Mouse (Mus musculus) lung, postnatal 0 days (tissue): ENCODE data around the gene Olfr506. TPM values are rescaled to one million over a fixed set of nuclear protein-coding genes. Genes with fewer than 3 reads are reported as not detected.

Source experiments
- ATAC-seq: fragments of 200-750 bp; cut with Nextera tagmentation; 2 replicates; pipeline ENCODE4 v1.8.0; 2017; ENCODE audit warnings: moderate library complexity
- DNase-seq: peaks from one replicate; pipeline ENCODE4 v3.0.0-alpha.2; 2016; ENCODE audit warnings: low spot score
- H3K27ac ChIP-seq: fragments of 300-500 bp; sonication (generic); 2 replicates; pipeline ENCODE4 v1.5.1; 2014; ENCODE audit warnings: antibody characterized with exemption, mild to moderate bottlenecking, low read length, mixed read lengths
- H3K27me3 ChIP-seq: fragments of 300-500 bp; sonication (generic); replicated peaks from 2 replicates; pipeline ENCODE4 v1.6.1; 2014; ENCODE audit warnings: low read length, mixed read lengths; ENCODE audit not compliant: insufficient read depth
- H3K36me3 ChIP-seq: fragments of 300-500 bp; sonication (generic); 2 replicates; pipeline ENCODE4 v1.6.1; 2014; ENCODE audit warnings: low read length, mixed read lengths; ENCODE audit not compliant: insufficient read depth
- H3K4me1 ChIP-seq: fragments of 300-500 bp; sonication (generic); 2 replicates; pipeline ENCODE4 v1.6.1; 2014; ENCODE audit warnings: antibody characterized with exemption, low read depth, low read length, mixed read lengths; ENCODE audit not compliant: insufficient read depth
- H3K4me2 ChIP-seq: fragments of 300-500 bp; sonication (generic); replicated peaks from 2 replicates; pipeline ENCODE4 v1.6.1; 2014; ENCODE audit warnings: low read depth, mild to moderate bottlenecking, low read length, moderate library complexity, mixed read lengths
- H3K4me3 ChIP-seq: fragments of 300-500 bp; sonication (generic); 2 replicates; pipeline ENCODE4 v1.5.1; 2014; ENCODE audit warnings: low read depth, low read length
- H3K9ac ChIP-seq: fragments of 300-500 bp; sonication (generic); replicated peaks from 2 replicates; pipeline ENCODE4 v1.6.1; 2014; ENCODE audit warnings: low read depth, mild to moderate bottlenecking
- H3K9me3 ChIP-seq: fragments of 300-500 bp; sonication (generic); 2 replicates; pipeline ENCODE4 v1.6.1; 2016; ENCODE audit warnings: low read length, mixed read lengths
- CTCF ChIP-seq: IDR thresholded peaks from 2 replicates; pipeline ENCODE4 v1.5.1; 2016; ENCODE audit warnings: antibody characterized with exemption, mild to moderate bottlenecking
- EP300 ChIP-seq: IDR thresholded peaks from 2 replicates; pipeline ENCODE4 v1.6.1; 2016; ENCODE audit warnings: antibody characterized with exemption, mild to moderate bottlenecking, control low read depth
- WGBS: fragments of 180-500 bp; shearing (Covaris S2); extraction: QIAGEN DNeasy Blood & Tissue Kit; methylation state at CpG from one replicate; pipeline ENCODE4 v1.1.7; 2014; 5-methylcytosine and 5-hydroxymethylcytosine counted together
- polyA plus RNA-seq: library from polyadenylated mRNA; unstranded; fragments of >200 nt; fragmentation: Nextera tagmentation; extraction: Ambion mirVana; gene quantifications from 2 replicates; pipeline ENCODE4 v1.2.1, GENCODE M21; 2015

Olfr506 gene
- polyA plus RNA-seq, 1 experiment from 2014 or later = not detected

GRCm38 (mm10) chr7:108629694-108630093 lies 19.1 kb downstream of the Olfr506 start, which contains the start of gene Olfr508:
Gene Olfr508 (plus strand): TSS chr7:108629994.
- no peaks in the 10 kb centered on the region for H3K27me3 ChIP-seq
- H3K4me3 ChIP-seq = no peak within 1 kb of the TSS
- H3K4me1 ChIP-seq = no peaks in the 10 kb centered on the region
- no peak within 1 kb of the TSS for H3K4me2 ChIP-seq
- ATAC-seq (no peak), DNase-seq (no peak)
- 75% methylated on average over 3 of the region's 3 CpGs for WGBS
- no peak within 1 kb of the TSS for H3K27ac ChIP-seq
- H3K9ac ChIP-seq = no peak within 1 kb of the TSS
- H3K9me3 ChIP-seq = no peaks in the 10 kb centered on the region
- H3K36me3 ChIP-seq = no peaks in the 10 kb centered on the region
- TF ChIP-seq CTCF (no peak), EP300 (no peak)

- H3K27ac ChIP-seq = no peak within 1 kb of the TSS
- H3K4me1 ChIP-seq = no peaks in the 10 kb centered on the region
- no peak for ATAC-seq
- no peaks in the 10 kb centered on the region for H3K36me3 ChIP-seq
- no peak within 1 kb of the TSS for H3K4me2 ChIP-seq
- no peaks in the 10 kb centered on the region for H3K27me3 ChIP-seq
- no peak for TF ChIP-seq EP300
- TF ChIP-seq CTCF = no peak
- no peak within 1 kb of the TSS for H3K4me3 ChIP-seq
- H3K9ac ChIP-seq = no peak within 1 kb of the TSS
- no peaks in the 10 kb centered on the region for H3K9me3 ChIP-seq
- DNase-seq = no peak
These were observed 41.2 kb downstream of the Olfr506 start, which contains the start of gene Olfr509 for GRCm38 (mm10) chr7:108651806-108652205. Gene Olfr509 (minus strand): TSS chr7:108651906.

- Histone ChIP-seq H3K27me3 (no peaks in the 10 kb centered on the region), H3K4me2 (no peak overlapping the region), H3K9me3 (no peaks in the 10 kb centered on the region), H3K9ac (no peak overlapping the region), H3K36me3 (no peaks in the 10 kb centered on the region), H3K4me1 (no peaks in the 10 kb centered on the region), H3K4me3 (no peak overlapping the region), H3K27ac (no peak overlapping the region)
- DNase-seq (no peak), ATAC-seq (no peak)
- 89% methylated on average over 3 of the region's 3 CpGs for WGBS
- TF ChIP-seq CTCF (no peak), EP300 (no peak)
These were observed 51.8 kb downstream of the Olfr506 start for GRCm38 (mm10) chr7:108662419-108662818.

Other genes with a start within 250 kb of the Olfr506 start
- not detected in 2 replicates for gene Olfr494, start 245.5 kb upstream of the Olfr506 start, polyA plus RNA-seq
- not detected in 2 replicates for gene Olfr495, start 217.6 kb upstream of the Olfr506 start, polyA plus RNA-seq
- not detected in 2 replicates for gene Olfr497, start 190.4 kb upstream of the Olfr506 start, polyA plus RNA-seq
- gene Olfr498, start 145.5 kb upstream of the Olfr506 start, polyA plus RNA-seq = not detected in 2 replicates
- gene Olfr502, start 85.7 kb upstream of the Olfr506 start, polyA plus RNA-seq = not detected in 2 replicates
- not detected in 2 replicates for gene Olfr503, start 66.3 kb upstream of the Olfr506 start, polyA plus RNA-seq
- not detected in 2 replicates for gene Olfr504, start 45.0 kb upstream of the Olfr506 start, polyA plus RNA-seq
- gene Olfr507, start 11.0 kb downstream of the Olfr506 start, polyA plus RNA-seq = not detected in 2 replicates
- not detected in 2 replicates for gene Olfr508, start 19.2 kb downstream of the Olfr506 start, polyA plus RNA-seq
- not detected in 2 replicates for gene Olfr509, start 41.1 kb downstream of the Olfr506 start, polyA plus RNA-seq
- gene Olfr510, start 55.6 kb downstream of the Olfr506 start, polyA plus RNA-seq = not detected in 2 replicates
- gene Olfr512, start 102.5 kb downstream of the Olfr506 start, polyA plus RNA-seq = not detected in 2 replicates
- gene Olfr513, start 140.2 kb downstream of the Olfr506 start, polyA plus RNA-seq = not detected in 2 replicates
- gene Olfr514, start 215.2 kb downstream of the Olfr506 start, polyA plus RNA-seq = not detected in 2 replicates
- not detected in 2 replicates for gene Olfr516, start 239.7 kb downstream of the Olfr506 start, polyA plus RNA-seq